Mouse (Mus musculus) G1E (cell line): Measurements from ENCODE around the gene Zbed3. TPM values are rescaled to one million over a fixed set of nuclear protein-coding genes. Genes with fewer than 3 reads are reported as not detected.

ENCODE experiments used
- ATAC-seq: 2 replicates; pipeline ENCODE4 v1.8.0; 2016; ENCODE audit warnings: mild to moderate bottlenecking; ENCODE audit not compliant: insufficient number of reproducible peaks, poor library complexity, low FRiP score, severe bottlenecking; ENCODE audit errors: extremely low read depth
- DNase-seq: peaks from one replicate; pipeline ENCODE4 v3.0.0; 2012; ENCODE audit warnings: low spot score
- H3K27me3 ChIP-seq: 2 replicates; pipeline ENCODE4 v1.6.1; 2012; ENCODE audit warnings: mild to moderate bottlenecking, low read length, inconsistent platforms; ENCODE audit not compliant: insufficient read depth
- H3K36me3 ChIP-seq: replicated peaks from 2 replicates; pipeline ENCODE3; 2012; ENCODE audit warnings: mild to moderate bottlenecking, inconsistent platforms
- H3K4me1 ChIP-seq: 2 replicates; pipeline ENCODE4 v1.6.1; 2012; ENCODE audit warnings: low read depth, low read length, inconsistent platforms, mixed read lengths; ENCODE audit not compliant: insufficient read depth
- H3K4me3 ChIP-seq: 2 replicates; pipeline ENCODE4 v1.5.1; 2012; ENCODE audit warnings: low read depth, mild to moderate bottlenecking, inconsistent platforms, low read length, moderate library complexity, mixed read lengths
- H3K9me3 ChIP-seq: replicated peaks from 2 replicates; pipeline ENCODE4 v1.6.1; 2012; ENCODE audit warnings: inconsistent platforms
- CTCF ChIP-seq: IDR thresholded peaks from 2 replicates; pipeline ENCODE4 v1.5.1; 2012; ENCODE audit warnings: low read depth, low read length, inconsistent platforms, mixed read lengths
- GATA1 ChIP-seq: IDR thresholded peaks from 2 replicates; pipeline ENCODE4 v1.6.1; 2012; ENCODE audit warnings: borderline replicate concordance, low read length, inconsistent platforms, mixed read lengths
- GATA2 ChIP-seq: IDR thresholded peaks from 2 replicates; pipeline ENCODE4 v1.6.1; 2012; ENCODE audit warnings: low read depth, low read length, inconsistent platforms, borderline replicate concordance
- POLR2AphosphoS5 ChIP-seq: IDR thresholded peaks from 2 replicates; pipeline ENCODE4 v1.6.1; 2012; ENCODE audit warnings: low read depth, low read length, inconsistent platforms; ENCODE audit not compliant: insufficient replicate concordance
- TAL1 ChIP-seq: conservative IDR thresholded peaks from 2 replicates; pipeline ENCODE4 v1.6.1; 2012; ENCODE audit warnings: low read depth, low read length, inconsistent platforms, mixed read lengths
- polyA plus RNA-seq: library from polyadenylated mRNA; stranded (reverse); fragments of >175 nt; gene quantifications from 2 replicates; pipeline ENCODE4 v1.2.3, GENCODE M21; 2012
- total RNA-seq, 2 experiments: library from RNA; stranded (forward) in 1 of 2; stranded (reverse) in 1 of 2; fragments of 200-1000 nt in 1 of 2; fragments of >200 nt in 1 of 2; fragmentation: Nextera tagmentation in 1 of 2; gene quantifications; 2 replicates each; pipeline ENCODE4 v1.2.3; 2014 to 2017

The Zbed3 gene
- total and polyA plus RNA-seq, 3 experiments: 0.33 TPM; not detected in 2

GRCm38 (mm10) chr13:95378696-95379095, 55.3 kb downstream of the Zbed3 start:
- Histone ChIP-seq H3K9me3 (peaks cover 6% of the 10 kb centered on the region; the same call in 1 of the 2 replicates), H3K4me1 (peaks cover 9% of the 10 kb centered on the region; the same call in 1 of the 2 replicates), H3K36me3 (no peaks in the 10 kb centered on the region), H3K4me3 (no peak overlapping the region), H3K27me3 (peaks cover 23% of the 10 kb centered on the region)
- no peak for DNase-seq
- ATAC-seq: no peak
- TF ChIP-seq POLR2AphosphoS5 (no peak), TAL1 (no peak), GATA2 (no peak), CTCF (no peak), GATA1 (no peak)

GRCm38 (mm10) chr13:95382418-95382817, 59.0 kb downstream of the Zbed3 start:
- ATAC-seq (no peak), DNase-seq (no peak)
- peaks cover 44% of the 10 kb centered on the region for H3K27me3 ChIP-seq
- H3K4me3 ChIP-seq: no peak overlapping the region
- H3K9me3 ChIP-seq: no peaks in the 10 kb centered on the region
- H3K36me3 ChIP-seq: no peaks in the 10 kb centered on the region
- peaks cover 2% of the 10 kb centered on the region; the same call in 1 of the 2 replicates for H3K4me1 ChIP-seq
- no peak for TF ChIP-seq POLR2AphosphoS5
- no peak for TF ChIP-seq GATA2
- TF ChIP-seq TAL1: no peak
- TF ChIP-seq CTCF: no peak
- no peak for TF ChIP-seq GATA1

Other genes with a start within 250 kb of the Zbed3 start
- not detected in 2 replicates for gene Pde8b, start 73.3 kb upstream of the Zbed3 start, total RNA-seq (2014; fragmentation: Nextera tagmentation)
- gene Pde8b, start 73.3 kb upstream of the Zbed3 start, total RNA-seq (2017): 0.06 and 0.22 TPM in 2 replicates
- gene Pde8b, start 73.3 kb upstream of the Zbed3 start, polyA plus RNA-seq: not detected in 2 replicates
- 30.6 and 35.6 TPM in 2 replicates for gene Aggf1, start 51.7 kb downstream of the Zbed3 start, total RNA-seq (2014; fragmentation: Nextera tagmentation)
- 52.6 and 55.8 TPM in 2 replicates for gene Aggf1, start 51.7 kb downstream of the Zbed3 start, total RNA-seq (2017)
- 31.0 and 34.7 TPM in 2 replicates for gene Aggf1, start 51.7 kb downstream of the Zbed3 start, polyA plus RNA-seq
- 0.45 and 0.58 TPM in 2 replicates for gene Crhbp, start 121.3 kb downstream of the Zbed3 start, total RNA-seq (2014; fragmentation: Nextera tagmentation)
- not detected in 2 replicates for gene Crhbp, start 121.3 kb downstream of the Zbed3 start, total RNA-seq (2017)
- not detected in 2 replicates for gene Crhbp, start 121.3 kb downstream of the Zbed3 start, polyA plus RNA-seq
- gene S100z, start 155.1 kb downstream of the Zbed3 start, total RNA-seq (2014; fragmentation: Nextera tagmentation): not detected in 2 replicates
- not detected in 2 replicates for gene S100z, start 155.1 kb downstream of the Zbed3 start, total RNA-seq (2017)
- not detected in 2 replicates for gene S100z, start 155.1 kb downstream of the Zbed3 start, polyA plus RNA-seq
- not detected in 2 replicates for gene F2rl1, start 201.6 kb downstream of the Zbed3 start, total RNA-seq (2014; fragmentation: Nextera tagmentation)
- 0.05 and 0.06 TPM in 2 replicates for gene F2rl1, start 201.6 kb downstream of the Zbed3 start, total RNA-seq (2017)
- not detected in 2 replicates for gene F2rl1, start 201.6 kb downstream of the Zbed3 start, polyA plus RNA-seq